Mouse (Mus musculus): ENCODE measurements around the gene Otop1. TPM values are rescaled to one million over a fixed set of nuclear protein-coding genes. Genes with fewer than 3 reads are reported as not detected.

Otop1 gene
- not detected in 2 replicates for polyA plus RNA-seq (2014; fragmentation: Nextera tagmentation; extraction: Ambion mirVana)

DNA sequence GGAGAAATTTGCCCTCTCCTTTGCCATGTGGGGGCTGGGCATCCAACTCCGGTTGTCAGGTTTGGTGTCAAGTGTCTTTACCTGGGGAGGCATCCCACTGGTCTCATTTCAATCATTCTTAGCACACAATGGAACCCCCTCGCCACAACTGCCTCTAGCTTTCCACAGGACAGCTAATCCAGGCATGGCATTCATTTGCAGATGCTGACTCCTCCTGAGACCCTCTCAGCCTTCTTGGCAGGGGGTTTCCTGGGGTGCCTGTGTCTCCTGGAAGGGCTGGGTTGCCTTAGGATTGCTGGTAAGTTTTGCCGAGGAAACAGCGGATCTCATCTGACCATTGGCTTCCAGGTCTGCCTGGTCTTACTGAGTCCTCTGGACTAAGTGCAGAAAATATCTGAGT is at the start of gene Otop1:
Gene Otop1, plus strand, starts transcription at position 202 of the 400 bp plus-strand sequence.
- Histone ChIP-seq H3K9me3 (ENCODE audit: control insufficient read depth, low read length) (no peaks in the 10 kb centered on the region), H3K9ac (no peak within 1 kb of the TSS), H3K27me3 (ENCODE audit: control insufficient read depth, insufficient read depth, low read length) (peaks cover 66% of the 10 kb centered on the region), H3K4me3 (replicated peaks; ENCODE audit: low read length) (peak within 1 kb of the TSS; percentile 9), H3K4me2 (replicated peaks) (peak within 1 kb of the TSS; percentile 48), H3K4me1 (replicated peaks; ENCODE audit: control insufficient read depth, insufficient read depth, low read length) (no peaks in the 10 kb centered on the region; the same call in 1 of the 2 replicates), H3K27ac (no peak within 1 kb of the TSS), H3K36me3 (replicated peaks; ENCODE audit: control insufficient read depth, insufficient read depth) (peaks cover 10% of the 10 kb centered on the region)
- ATAC-seq (ENCODE audit: low FRiP score) (no peak), DNase-seq (ENCODE audit: low spot score) (no peak)
- WGBS: 6% methylated on average over 4 of the region's 4 CpGs

GRCm38 (mm10) chr5:38235422-38235821 is 40.4 kb upstream of the Otop1 start:
- Histone ChIP-seq H3K4me1 (replicated peaks; ENCODE audit: control insufficient read depth, insufficient read depth, low read length) (no peaks in the 10 kb centered on the region), H3K36me3 (replicated peaks; ENCODE audit: control insufficient read depth, insufficient read depth) (peaks cover 50% of the 10 kb centered on the region), H3K27ac (no peak overlapping the region), H3K9me3 (ENCODE audit: control insufficient read depth, low read length) (no peaks in the 10 kb centered on the region), H3K9ac (no peak overlapping the region), H3K27me3 (ENCODE audit: control insufficient read depth, insufficient read depth, low read length) (no peaks in the 10 kb centered on the region), H3K4me2 (replicated peaks) (no peak overlapping the region), H3K4me3 (replicated peaks; ENCODE audit: low read length) (no peak overlapping the region)
- DNase-seq (ENCODE audit: low spot score) (no peak), ATAC-seq (ENCODE audit: low FRiP score) (no peak)
- WGBS: 67% methylated on average over 4 of the region's 4 CpGs

DNA sequence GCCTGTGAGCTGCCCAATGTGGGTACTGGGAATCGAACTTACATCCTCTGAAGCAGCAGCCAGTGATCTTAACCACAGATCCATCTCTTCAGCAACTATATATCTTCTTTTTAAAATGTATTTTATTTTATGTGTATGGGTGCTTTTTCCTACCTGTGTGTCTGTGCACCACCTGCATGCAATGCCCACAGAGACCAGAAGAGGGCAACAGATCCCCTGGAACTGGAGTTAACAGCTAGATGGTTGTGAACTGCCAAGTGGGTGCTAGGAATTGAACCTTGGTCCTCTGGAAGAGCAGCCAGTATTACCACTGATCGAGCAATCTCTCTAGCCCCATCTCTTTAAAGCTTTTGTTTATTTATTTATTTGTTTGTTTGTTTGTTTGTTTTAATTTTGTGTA is 39.1 kb upstream of the Otop1 start:
- Histone ChIP-seq H3K9ac (no peak overlapping the region), H3K4me1 (replicated peaks; ENCODE audit: control insufficient read depth, insufficient read depth, low read length) (no peaks in the 10 kb centered on the region), H3K4me3 (replicated peaks; ENCODE audit: low read length) (no peak overlapping the region), H3K9me3 (ENCODE audit: control insufficient read depth, low read length) (no peaks in the 10 kb centered on the region), H3K27me3 (ENCODE audit: control insufficient read depth, insufficient read depth, low read length) (no peaks in the 10 kb centered on the region), H3K36me3 (replicated peaks; ENCODE audit: control insufficient read depth, insufficient read depth) (peaks cover 38% of the 10 kb centered on the region), H3K27ac (no peak overlapping the region), H3K4me2 (replicated peaks) (no peak overlapping the region)
- DNase-seq (ENCODE audit: low spot score) (no peak), ATAC-seq (ENCODE audit: low FRiP score) (no peak)
- WGBS: 95% methylated on average over 2 of the region's 2 CpGs

GRCm38 (mm10) chr5:38240727-38241472 is 34.9 kb upstream of the Otop1 start:
- H3K27me3 ChIP-seq (ENCODE audit: control insufficient read depth, insufficient read depth, low read length): no peaks in the 10 kb centered on the region
- no peak for DNase-seq (ENCODE audit: low spot score)
- peak; percentile 51; the same call in 1 of the 2 replicates for ATAC-seq (ENCODE audit: low FRiP score)
- WGBS: 7% methylated on average over 5 of the region's 5 CpGs
- no peak overlapping the region for H3K4me3 ChIP-seq (replicated peaks; ENCODE audit: low read length)
- no peak overlapping the region for H3K27ac ChIP-seq
- no peaks in the 10 kb centered on the region for H3K36me3 ChIP-seq (replicated peaks; ENCODE audit: control insufficient read depth, insufficient read depth)
- no peaks in the 10 kb centered on the region for H3K9me3 ChIP-seq (ENCODE audit: control insufficient read depth, low read length)
- H3K4me2 ChIP-seq (replicated peaks): no peak overlapping the region
- H3K9ac ChIP-seq: no peak overlapping the region
- H3K4me1 ChIP-seq (replicated peaks; ENCODE audit: control insufficient read depth, insufficient read depth, low read length): no peaks in the 10 kb centered on the region

GRCm38 (mm10) chr5:38241473-38241834 is 34.3 kb upstream of the Otop1 start:
- H3K9ac ChIP-seq: no peak overlapping the region
- no peak overlapping the region for H3K4me2 ChIP-seq (replicated peaks)
- DNase-seq (ENCODE audit: low spot score): no peak
- no peak overlapping the region for H3K4me3 ChIP-seq (replicated peaks; ENCODE audit: low read length)
- H3K9me3 ChIP-seq (ENCODE audit: control insufficient read depth, low read length): no peaks in the 10 kb centered on the region
- 57% methylated on average over 3 of the region's 3 CpGs for WGBS
- no peaks in the 10 kb centered on the region for H3K4me1 ChIP-seq (replicated peaks; ENCODE audit: control insufficient read depth, insufficient read depth, low read length)
- H3K27me3 ChIP-seq (ENCODE audit: control insufficient read depth, insufficient read depth, low read length): no peaks in the 10 kb centered on the region
- peak; percentile 46; the same call in 1 of the 2 replicates for ATAC-seq (ENCODE audit: low FRiP score)
- H3K36me3 ChIP-seq (replicated peaks; ENCODE audit: control insufficient read depth, insufficient read depth): no peaks in the 10 kb centered on the region
- H3K27ac ChIP-seq: no peak overlapping the region

- H3K27ac ChIP-seq: no peak overlapping the region
- H3K4me1 ChIP-seq (replicated peaks; ENCODE audit: control insufficient read depth, insufficient read depth, low read length): no peaks in the 10 kb centered on the region
- DNase-seq (ENCODE audit: low spot score): no peak
- no peak overlapping the region for H3K4me2 ChIP-seq (replicated peaks)
- 79% methylated on average over 6 of the region's 6 CpGs for WGBS
- H3K27me3 ChIP-seq (ENCODE audit: control insufficient read depth, insufficient read depth, low read length): no peaks in the 10 kb centered on the region
- H3K9ac ChIP-seq: no peak overlapping the region
- H3K4me3 ChIP-seq (replicated peaks; ENCODE audit: low read length): no peak overlapping the region
- no peak for ATAC-seq (ENCODE audit: low FRiP score)
- H3K36me3 ChIP-seq (replicated peaks; ENCODE audit: control insufficient read depth, insufficient read depth): no peaks in the 10 kb centered on the region
- H3K9me3 ChIP-seq (ENCODE audit: control insufficient read depth, low read length): no peaks in the 10 kb centered on the region
These were observed 33.8 kb upstream of the Otop1 start for GRCm38 (mm10) chr5:38241966-38242365.

DNA sequence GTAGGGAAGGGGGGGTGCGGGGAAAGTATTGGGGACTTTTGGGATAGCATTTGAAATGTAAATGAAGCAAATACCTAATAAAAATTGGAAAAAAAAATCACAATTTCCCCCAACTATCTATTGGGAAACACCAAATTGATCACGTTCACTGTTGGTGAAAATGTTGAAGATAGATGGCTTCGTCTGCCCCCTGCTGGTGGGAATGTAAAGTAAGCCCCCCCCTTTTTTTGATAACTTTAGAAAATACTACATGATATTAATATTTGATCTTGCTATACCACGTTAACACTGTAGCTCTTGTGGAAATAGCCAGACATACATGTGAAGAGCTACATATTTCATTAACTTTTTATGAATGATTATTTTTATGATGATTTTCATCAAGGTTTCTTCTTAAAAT is 20.6 kb upstream of the Otop1 start:
- H3K4me2 ChIP-seq (replicated peaks): no peak overlapping the region
- DNase-seq (ENCODE audit: low spot score) (no peak), ATAC-seq (ENCODE audit: low FRiP score) (no peak)
- H3K36me3 ChIP-seq (replicated peaks; ENCODE audit: control insufficient read depth, insufficient read depth): no peaks in the 10 kb centered on the region
- no peak overlapping the region for H3K9ac ChIP-seq
- H3K9me3 ChIP-seq (ENCODE audit: control insufficient read depth, low read length): no peaks in the 10 kb centered on the region
- H3K4me1 ChIP-seq (replicated peaks; ENCODE audit: control insufficient read depth, insufficient read depth, low read length): no peaks in the 10 kb centered on the region
- no peaks in the 10 kb centered on the region for H3K27me3 ChIP-seq (ENCODE audit: control insufficient read depth, insufficient read depth, low read length)
- WGBS: 50% methylated on average over 4 of the region's 4 CpGs
- no peak overlapping the region for H3K4me3 ChIP-seq (replicated peaks; ENCODE audit: low read length)
- no peak overlapping the region for H3K27ac ChIP-seq

- Histone ChIP-seq H3K4me3 (replicated peaks; ENCODE audit: low read length) (no peak overlapping the region), H3K27ac (no peak overlapping the region), H3K9me3 (ENCODE audit: control insufficient read depth, low read length) (no peaks in the 10 kb centered on the region), H3K4me2 (replicated peaks) (no peak overlapping the region), H3K27me3 (ENCODE audit: control insufficient read depth, insufficient read depth, low read length) (no peaks in the 10 kb centered on the region), H3K4me1 (replicated peaks; ENCODE audit: control insufficient read depth, insufficient read depth, low read length) (no peaks in the 10 kb centered on the region), H3K9ac (no peak overlapping the region), H3K36me3 (replicated peaks; ENCODE audit: control insufficient read depth, insufficient read depth) (no peaks in the 10 kb centered on the region)
- ATAC-seq (ENCODE audit: low FRiP score) (no peak), DNase-seq (ENCODE audit: low spot score) (no peak)
- 80% methylated on average over 3 of the region's 3 CpGs for WGBS
These were observed 20.1 kb upstream of the Otop1 start for GRCm38 (mm10) chr5:38255644-38256043.

DNA sequence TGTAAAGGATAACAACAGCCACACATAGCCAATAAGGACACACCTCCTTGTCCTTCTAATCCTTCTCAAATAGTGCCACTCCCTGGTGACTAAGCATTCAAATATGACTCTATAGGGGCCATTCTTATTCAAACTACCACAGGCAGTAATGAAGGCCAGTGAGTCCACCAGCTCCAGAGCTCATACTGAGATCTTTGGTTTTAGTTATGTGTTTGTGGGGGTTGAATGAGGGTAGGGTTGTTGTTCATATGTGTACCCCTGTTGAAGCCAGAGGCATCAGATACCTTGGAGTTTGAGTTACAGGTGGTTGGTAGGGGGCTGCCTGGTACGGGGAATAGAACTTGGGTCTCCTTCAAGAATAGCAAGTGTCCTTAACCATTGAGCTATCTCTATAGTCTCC is 19.2 kb upstream of the Otop1 start:
- Histone ChIP-seq H3K4me1 (replicated peaks; ENCODE audit: control insufficient read depth, insufficient read depth, low read length) (peaks cover 7% of the 10 kb centered on the region; the same call in 1 of the 2 replicates), H3K27ac (no peak overlapping the region), H3K4me3 (replicated peaks; ENCODE audit: low read length) (no peak overlapping the region), H3K27me3 (ENCODE audit: control insufficient read depth, insufficient read depth, low read length) (no peaks in the 10 kb centered on the region), H3K36me3 (replicated peaks; ENCODE audit: control insufficient read depth, insufficient read depth) (no peaks in the 10 kb centered on the region), H3K9me3 (ENCODE audit: control insufficient read depth, low read length) (no peaks in the 10 kb centered on the region), H3K9ac (no peak overlapping the region), H3K4me2 (replicated peaks) (no peak overlapping the region)
- WGBS: 93% methylated on average over 1 of the region's 1 CpGs
- DNase-seq (ENCODE audit: low spot score) (no peak), ATAC-seq (ENCODE audit: low FRiP score) (no peak)

Data from hindbrain, embryonic 14.5 days (tissue).